Mouse (Mus musculus) erythroid progenitor cell, adult 5-6 weeks (primary cell): Measurements from ENCODE around the gene Apeh. TPM values are rescaled to one million over a fixed set of nuclear protein-coding genes. Genes with fewer than 3 reads are reported as not detected.
"Not testable (repeated sequence)": the region's sequence is repeated elsewhere in the genome, so short reads cannot be mapped to it uniquely, and the experiment has no call there.

Experiments used
- ATAC-seq: replicated peaks from 2 replicates; pipeline ENCODE4 v1.8.0; 2016; ENCODE audit warnings: moderate number of reproducible peaks, mild to moderate bottlenecking, moderate TSS enrichment, inconsistent platforms; ENCODE audit not compliant: poor library complexity, low FRiP score, severe bottlenecking
- total RNA-seq, 2 experiments: library from RNA; stranded (forward) in 1 of 2; stranded (reverse) in 1 of 2; fragments of 150-400 nt in 1 of 2; fragments of 186-747, 209-891 nt in 1 of 2; gene quantifications; 2 replicates each; pipeline versions ENCODE4 v1.2.3 to v1.2.4; 2015 to 2017; ENCODE audit warnings: low replicate concordance in 2 of 2

Apeh gene
- total RNA-seq (2015; ENCODE audit: low replicate concordance) (265 and 389 TPM in 2 replicates), total RNA-seq (2017; ENCODE audit: low replicate concordance) (454 and 497 TPM in 2 replicates)

- peak; percentile 70 for ATAC-seq
These were observed at the start of gene Apeh for GRCm38 (mm10) chr9:108094184-108094941. Gene Apeh, minus strand, starts transcription at chr9:108094606.

DNA sequence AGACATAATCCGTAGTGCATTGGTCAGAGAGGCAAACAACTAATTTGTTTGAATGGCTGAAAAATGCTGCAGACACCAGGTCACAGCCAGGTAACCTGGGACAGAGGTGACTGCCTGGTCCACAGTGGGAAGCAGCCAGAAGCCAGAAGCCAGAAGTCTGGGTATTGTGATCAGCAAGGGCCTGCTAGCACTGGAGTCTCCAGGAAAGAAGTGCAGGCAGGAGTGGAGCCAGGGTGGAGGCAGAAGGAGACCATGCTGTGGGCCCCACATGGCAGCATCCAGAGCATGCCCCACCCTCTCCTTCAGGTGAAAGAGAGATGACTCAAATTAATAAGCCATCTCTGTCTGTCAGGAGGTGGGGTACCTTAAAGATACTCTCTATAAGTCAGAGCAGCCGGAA lies 49.1 kb upstream of the Apeh start:
- ATAC-seq: no peak

DNA sequence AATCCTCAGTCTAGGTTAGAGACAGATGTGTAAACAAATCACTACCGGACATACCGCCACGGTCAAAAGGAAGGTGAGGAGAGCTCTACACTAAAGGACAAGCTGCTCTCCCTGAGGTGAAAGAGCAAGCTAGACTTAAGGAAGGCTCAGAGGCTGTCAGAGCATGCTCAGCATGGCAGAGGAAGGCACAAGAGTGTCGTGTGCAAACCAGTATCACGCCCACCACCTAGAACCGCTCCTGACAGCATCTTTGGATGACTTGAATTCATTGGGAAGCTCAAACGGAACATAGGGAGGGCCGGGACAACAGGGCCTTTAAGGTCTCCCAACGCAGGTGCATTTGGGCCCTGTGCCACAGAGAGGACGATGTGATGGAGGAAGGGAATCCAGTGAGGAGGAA lies 47.0 kb upstream of the Apeh start:
- ATAC-seq: no peak

DNA sequence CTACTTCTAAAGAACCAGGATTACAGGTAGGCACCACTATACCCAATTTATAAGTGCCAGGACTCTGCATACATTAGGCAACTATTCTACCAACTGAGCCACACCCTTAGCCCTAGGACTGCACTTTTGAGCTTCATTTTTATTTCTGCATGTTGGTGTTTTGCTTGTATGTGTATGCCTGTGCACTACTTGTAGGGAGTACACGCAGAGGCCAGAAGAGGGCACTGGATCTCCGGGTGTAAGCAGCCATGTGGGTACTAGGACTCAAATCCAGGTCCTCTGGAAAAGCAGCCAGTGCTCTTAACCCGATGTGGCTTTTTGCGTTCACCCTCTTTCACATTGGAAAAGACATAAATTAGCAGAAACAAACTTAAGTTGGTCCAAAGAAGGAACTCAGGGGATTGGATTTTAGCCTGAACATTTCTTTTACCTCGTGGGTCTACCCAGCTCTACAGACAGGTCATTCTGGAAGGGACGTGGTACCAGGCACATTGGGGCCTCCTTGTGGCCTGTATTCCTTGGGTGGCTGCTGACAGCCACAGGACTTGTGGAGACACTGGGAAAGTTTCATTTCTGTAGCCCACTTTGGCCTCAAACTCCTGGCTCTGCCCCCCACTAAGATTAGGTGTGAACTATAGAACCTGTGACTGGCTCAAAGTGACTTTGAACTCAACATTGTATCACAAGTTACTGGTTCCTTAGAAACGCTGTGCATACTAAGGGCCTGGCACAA lies 45.7 kb upstream of the Apeh start:
- ATAC-seq: no peak

GRCm38 (mm10) chr9:108139169-108139962 lies 45.0 kb upstream of the Apeh start:
- ATAC-seq: no peak

GRCm38 (mm10) chr9:108138118-108138517 lies 43.7 kb upstream of the Apeh start:
- no peak for ATAC-seq

GRCm38 (mm10) chr9:108137523-108137922 lies 43.1 kb upstream of the Apeh start:
- ATAC-seq: no peak

GRCm38 (mm10) chr9:108136930-108137462 lies 42.6 kb upstream of the Apeh start:
- no peak for ATAC-seq

DNA sequence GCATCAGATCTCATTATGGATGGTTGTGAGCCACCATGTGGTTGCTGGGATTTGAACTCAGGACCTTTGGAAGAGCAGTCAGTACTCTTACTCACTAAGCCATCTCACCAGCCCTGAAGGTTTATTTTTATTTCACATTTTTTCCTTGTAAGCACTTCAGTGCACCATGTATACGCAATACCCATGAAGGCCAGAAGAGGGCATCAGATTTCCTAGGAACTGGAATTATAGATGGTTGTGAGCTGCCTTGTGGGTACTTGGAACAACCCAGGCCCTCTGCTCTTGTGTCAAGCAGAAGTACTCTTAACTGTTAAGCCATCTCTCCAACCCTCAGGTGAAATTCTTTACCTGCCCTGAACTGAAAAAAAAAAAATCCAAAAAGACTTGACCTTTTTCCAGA lies 41.8 kb upstream of the Apeh start:
- ATAC-seq: peak; percentile 76

- ATAC-seq: not testable (repeated sequence)
These were observed 41.3 kb upstream of the Apeh start for GRCm38 (mm10) chr9:108135679-108136078.

DNA sequence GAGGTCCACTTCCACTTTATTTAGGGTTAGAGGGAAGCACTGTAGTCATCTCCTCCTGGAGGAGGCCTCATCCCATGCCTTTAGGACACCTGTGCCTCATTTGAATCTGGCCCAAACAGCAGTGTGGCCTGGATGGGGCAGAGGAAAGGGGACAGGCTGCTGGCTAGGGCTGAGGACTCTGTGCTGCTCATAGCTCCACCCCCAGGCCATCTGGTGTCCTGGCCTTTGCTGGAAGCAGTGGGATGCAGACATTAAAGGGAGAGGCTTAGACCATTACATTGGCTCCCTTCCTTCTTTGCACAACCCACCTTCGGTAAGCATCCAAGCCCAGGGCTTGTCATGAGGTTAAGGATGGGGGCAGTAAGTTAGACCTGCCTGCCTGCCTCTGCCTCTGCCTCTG lies 39.1 kb upstream of the Apeh start:
- ATAC-seq: no peak

- ATAC-seq: no peak
These were observed 38.0 kb upstream of the Apeh start for GRCm38 (mm10) chr9:108132373-108132772.

DNA sequence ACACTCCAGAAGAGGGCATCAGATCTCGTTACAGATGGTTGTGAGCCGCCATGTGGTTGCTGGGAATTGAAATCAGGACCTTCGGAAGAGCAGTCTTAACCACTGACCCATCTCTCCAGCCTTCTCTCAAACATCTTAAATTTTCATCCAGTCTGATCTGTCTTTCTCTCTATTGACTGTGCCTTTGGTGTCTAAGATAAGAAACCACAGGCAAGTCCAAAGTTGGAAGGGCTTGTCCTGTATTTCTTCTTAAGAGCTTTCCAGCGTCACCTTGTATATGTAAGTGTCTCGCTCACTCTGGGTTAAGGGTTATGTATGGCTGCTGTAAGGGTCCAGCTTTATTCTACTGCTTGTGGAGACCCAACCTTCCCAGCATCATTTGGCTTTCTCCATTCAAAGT lies 37.1 kb upstream of the Apeh start:
- no peak for ATAC-seq

DNA sequence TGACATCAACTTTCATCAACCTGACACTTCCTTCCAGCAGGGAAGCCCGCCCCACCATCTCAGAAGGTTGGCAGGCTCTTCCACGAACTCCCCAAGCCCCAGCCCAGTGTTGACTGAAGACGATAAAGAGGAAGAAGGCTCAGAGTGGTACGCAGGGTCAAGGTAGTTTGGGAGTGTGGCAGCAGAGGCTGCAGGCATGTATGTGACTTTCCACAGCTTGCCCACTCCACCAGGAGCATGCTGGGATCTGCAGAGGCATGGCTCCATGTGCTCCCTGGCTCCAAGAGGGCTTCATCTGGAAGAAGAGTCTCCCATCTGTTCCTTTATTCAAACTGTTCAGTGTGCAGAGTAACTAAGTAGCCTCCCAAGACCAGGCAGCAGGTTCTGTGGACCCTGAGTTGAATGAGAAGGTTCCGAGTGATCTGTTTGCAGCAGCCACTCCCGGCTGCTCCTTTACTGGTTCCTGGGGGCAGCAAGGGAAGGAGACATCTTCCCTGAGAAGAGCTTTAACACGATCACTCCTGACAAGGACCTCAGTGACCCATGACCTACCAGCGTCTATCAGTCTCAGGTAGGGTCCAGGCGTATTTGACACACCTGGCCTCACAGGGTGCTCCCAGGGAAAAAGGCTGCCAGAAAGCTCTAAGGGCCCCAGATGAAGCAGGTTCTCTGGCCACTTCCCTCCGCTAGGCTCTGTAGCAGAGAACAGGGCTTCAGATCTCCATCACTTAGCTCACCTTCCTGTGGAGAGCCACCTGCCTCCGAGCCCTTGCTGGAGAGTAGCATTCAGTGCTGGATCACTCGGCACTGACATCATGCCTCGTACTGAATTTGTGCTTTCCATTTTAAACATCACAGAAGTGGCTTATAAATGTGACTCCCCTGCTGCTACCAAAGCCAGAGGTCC lies 34.9 kb upstream of the Apeh start:
- no peak for ATAC-seq

GRCm38 (mm10) chr9:108128248-108128647 lies 33.8 kb upstream of the Apeh start:
- ATAC-seq: no peak

DNA sequence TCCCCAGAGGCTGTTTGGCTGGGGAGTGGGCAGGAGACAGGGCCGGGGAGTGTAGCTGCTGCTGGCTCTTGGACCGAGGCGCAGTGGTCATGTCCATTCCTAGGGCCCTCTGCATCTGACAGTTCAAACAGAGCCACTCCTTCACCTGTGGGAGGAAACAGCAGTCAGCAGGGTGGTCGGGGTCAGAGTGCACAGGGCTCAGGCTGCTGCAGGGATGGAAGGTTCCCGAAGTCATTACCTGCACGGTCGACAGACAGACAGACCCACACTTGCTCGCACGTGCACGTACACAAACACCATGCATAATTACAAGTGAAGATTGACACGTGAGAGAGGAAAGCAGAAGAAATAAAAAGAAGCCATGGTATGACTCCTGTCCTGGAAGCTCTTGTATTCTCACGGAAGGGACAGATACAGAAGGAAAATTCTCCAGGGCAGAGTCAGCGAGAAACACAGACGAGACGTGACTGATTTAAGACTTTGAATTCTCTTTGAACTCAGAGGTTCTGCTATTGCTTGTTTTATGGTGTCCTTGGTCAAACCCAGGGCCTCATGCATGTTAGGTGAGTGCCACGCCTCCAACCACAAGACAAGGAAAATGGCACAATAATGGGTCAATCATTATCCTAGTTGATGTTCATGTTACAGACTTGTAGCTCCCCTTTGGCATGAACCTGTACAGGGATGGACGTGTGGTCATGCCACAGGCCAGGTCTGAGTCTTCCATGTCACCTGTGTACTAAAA lies 32.2 kb upstream of the Apeh start:
- ATAC-seq: no peak

DNA sequence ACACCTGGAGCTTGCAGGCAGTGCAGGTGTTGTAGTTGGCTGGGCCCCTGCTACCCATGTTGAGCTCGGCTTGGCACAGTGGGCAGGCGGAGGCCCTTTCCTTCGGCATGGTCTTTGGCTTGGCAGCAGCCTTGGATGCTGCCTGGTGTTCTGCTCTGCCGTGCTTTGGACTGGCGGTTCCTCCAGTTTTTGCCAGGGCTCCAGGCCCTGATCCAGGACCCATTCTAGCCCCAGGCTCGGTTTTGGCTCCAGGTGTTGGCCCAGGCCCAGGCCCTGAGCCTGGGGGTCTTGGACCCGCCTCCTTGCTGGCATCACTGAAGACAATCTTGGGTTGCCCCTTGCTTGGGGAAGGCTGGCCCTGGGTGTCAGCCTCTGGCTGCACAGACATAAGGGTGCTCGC lies 31.3 kb upstream of the Apeh start:
- ATAC-seq: no peak

DNA sequence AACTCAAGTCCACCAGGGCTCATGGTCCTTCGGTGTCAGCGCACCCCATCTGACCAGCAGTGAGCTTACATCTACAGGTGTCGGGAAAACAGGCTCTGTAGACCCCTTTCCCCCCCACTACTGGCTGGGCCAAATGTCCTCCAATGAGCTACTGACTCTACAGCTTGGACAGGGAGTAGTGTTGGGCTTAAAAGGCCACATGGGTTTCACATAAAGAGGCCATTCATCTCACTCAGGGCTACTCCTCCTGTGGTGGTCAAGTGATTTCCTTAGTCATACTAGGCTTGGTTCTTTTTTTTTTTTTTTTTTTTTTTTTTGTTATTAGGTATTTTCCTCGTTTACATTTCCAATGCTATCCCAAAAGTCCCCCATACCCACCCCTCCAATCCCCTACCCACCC lies 29.5 kb upstream of the Apeh start:
- ATAC-seq: no peak
